Mouse (Mus musculus) bone marrow, adult 2 months (tissue): ENCODE results near the gene 4933430I17Rik.

Source experiments
- CTCF ChIP-seq: fragments of 200-500 bp; IDR thresholded peaks from 2 replicates; pipeline ENCODE4 v1.5.1; 2011; ENCODE audit warnings: low read length, control low read depth; ENCODE audit not compliant: control insufficient read depth, insufficient read depth
- POLR2A ChIP-seq: fragments of 200-500 bp; IDR thresholded peaks from 2 replicates; pipeline ENCODE4 v1.6.1; 2011; ENCODE audit warnings: low read depth, mild to moderate bottlenecking, control low read depth, low read length, borderline replicate concordance; ENCODE audit not compliant: control insufficient read depth

GRCm38 (mm10) chr4:62557436-62557835, 32.3 kb downstream of the 4933430I17Rik start:
- TF ChIP-seq POLR2A, result no peak
- TF ChIP-seq CTCF, result no peak
